Mouse (Mus musculus) brain, adult 2 months (tissue): ENCODE results near the gene Pgr.

Experiments used
- DNase-seq: peaks from one replicate; pipeline ENCODE4 v3.0.0; 2011; ENCODE audit warnings: low read depth, low spot score

Gene Pgr

GRCm38 (mm10) chr9:8899616-8900202 lies at the start of gene Pgr:
Gene Pgr (plus strand): TSS chr9:8899833.
- DNase-seq = peak; percentile 73

- no peak for DNase-seq
Observed at GRCm38 (mm10) chr9:8857455-8857854, 42.2 kb upstream of the Pgr start.

GRCm38 (mm10) chr9:8868511-8868910 lies 31.1 kb upstream of the Pgr start:
- no peak for DNase-seq

- DNase-seq = no peak
Observed at GRCm38 (mm10) chr9:8895205-8895604, 4.4 kb upstream of the Pgr start.

GRCm38 (mm10) chr9:8900203-8901012 lies 775 bp downstream of the Pgr start:
- DNase-seq = peak; percentile 23

- peak; percentile 31 for DNase-seq
Observed at GRCm38 (mm10) chr9:8901013-8901646, 1.5 kb downstream of the Pgr start.

GRCm38 (mm10) chr9:8901647-8902131 lies 2.1 kb downstream of the Pgr start:
- peak; percentile 77 for DNase-seq

- peak; percentile 64 for DNase-seq
Observed at GRCm38 (mm10) chr9:8902277-8902676, 2.6 kb downstream of the Pgr start.

GRCm38 (mm10) chr9:8927561-8927960 lies 27.9 kb downstream of the Pgr start:
- DNase-seq = peak; percentile 78

- peak; percentile 23 for DNase-seq
Observed at GRCm38 (mm10) chr9:8937753-8938152, 38.1 kb downstream of the Pgr start.

GRCm38 (mm10) chr9:8953306-8953705 lies 53.7 kb downstream of the Pgr start:
- DNase-seq = peak; percentile 27

GRCm38 (mm10) chr9:8964512-8965133 lies 65.0 kb downstream of the Pgr start:
- DNase-seq = peak; percentile 67

- DNase-seq = peak; percentile 28
Observed at GRCm38 (mm10) chr9:8970240-8970639, 70.6 kb downstream of the Pgr start.

- DNase-seq = no peak
Observed at GRCm38 (mm10) chr9:8971491-8971890, 71.9 kb downstream of the Pgr start, which contains the start of gene Gm16485. Gene Gm16485 (plus strand): TSS chr9:8971791.

GRCm38 (mm10) chr9:8977775-8978174 lies 78.1 kb downstream of the Pgr start:
- DNase-seq = peak; percentile 44

GRCm38 (mm10) chr9:8982315-8982714 lies 82.7 kb downstream of the Pgr start:
- DNase-seq = no peak

- DNase-seq = no peak
Observed at GRCm38 (mm10) chr9:8996494-8996893, 96.9 kb downstream of the Pgr start.

GRCm38 (mm10) chr9:9001170-9001569 lies 101.5 kb downstream of the Pgr start:
- DNase-seq = peak; percentile 58

- DNase-seq = no peak
Observed at GRCm38 (mm10) chr9:9015108-9015507, 115.5 kb downstream of the Pgr start.
